9 mouse cellular contexts compared by ENCODE assay signal in the genomic region with DNA sequence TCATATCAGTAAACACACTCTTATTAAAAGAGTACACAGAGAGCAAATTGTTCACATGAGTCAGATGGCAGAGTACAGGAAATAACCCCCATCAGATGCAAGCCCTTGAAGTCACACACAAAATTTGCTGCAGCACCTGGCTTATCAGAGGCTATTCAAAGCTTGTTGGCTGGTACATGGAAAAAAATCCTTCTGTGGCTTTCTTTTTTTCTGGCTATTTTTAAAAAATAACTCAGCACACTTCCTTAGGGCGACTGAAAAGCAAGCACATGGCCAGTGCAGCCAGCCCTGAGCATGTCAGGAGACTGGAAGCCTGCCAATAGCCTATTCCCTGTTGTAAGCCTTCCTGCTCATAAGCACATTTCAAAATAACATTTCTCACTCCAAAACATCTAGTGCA. TPM values are rescaled to one million over a fixed set of nuclear protein-coding genes. Genes with fewer than 3 reads are reported as not detected.
A peak's percentile ranks its signal among the peaks of the same experiment; 100 is the strongest.
DNase-seq lines count a peak whose midpoint lies in the region; ATAC-seq and TF ChIP-seq lines count a peak whose summit lies in the region.
"Had no signal": no experiment of that assay in that cellular context is flagged by ENCODE, and none has a peak within 500 bp of the region (broad histone marks: within the 10 kb centered on the region; RNA-seq: fewer than 3 reads in every experiment).

No protein-coding gene starts in this region.

- intact Hi-C loops in heart, postnatal 36 days (cut with DNase I): loop anchor here (2.0 kb wide), 1 partner anchor 16 kb away; no protein-coding TSS in a partner anchor

- no peak overlapping the region for H3K4me3 ChIP-seq in midbrain, embryonic 16.5 days (ENCODE audit: low read depth, low read length)
- H3K4me3 ChIP-seq in midbrain, embryonic 13.5 days (replicated peaks): no peak overlapping the region
- no peak overlapping the region for H3K4me3 ChIP-seq in liver, postnatal 0 days (ENCODE audit: low read depth, low read length)
- H3K4me3 ChIP-seq: neural tube, embryonic 13.5 days had no signal

- H3K4me2 ChIP-seq in midbrain, embryonic 16.5 days (ENCODE audit: low read length): no peak overlapping the region
- no peak overlapping the region for H3K4me2 ChIP-seq in midbrain, embryonic 13.5 days (replicated peaks)
- H3K4me2 ChIP-seq in liver, postnatal 0 days (ENCODE audit: low read depth, low read length): no peak overlapping the region
- H3K4me2 ChIP-seq: neural tube, embryonic 13.5 days had no signal

- H3K9me3 ChIP-seq in midbrain, embryonic 16.5 days (replicated peaks; ENCODE audit: control insufficient read depth, low read length, poor library complexity, severe bottlenecking): no peaks in the 10 kb centered on the region
- no peaks in the 10 kb centered on the region for H3K9me3 ChIP-seq in midbrain, embryonic 13.5 days
- no peaks in the 10 kb centered on the region for H3K9me3 ChIP-seq in liver, postnatal 0 days (ENCODE audit: low read length)
- H3K9me3 ChIP-seq: neural tube, embryonic 13.5 days had no signal

- no peaks in the 10 kb centered on the region for H3K36me3 ChIP-seq in midbrain, embryonic 16.5 days (ENCODE audit: control insufficient read depth, insufficient read depth, low read length)
- no peaks in the 10 kb centered on the region for H3K36me3 ChIP-seq in midbrain, embryonic 13.5 days
- H3K36me3 ChIP-seq in liver, postnatal 0 days (replicated peaks; ENCODE audit: insufficient read depth, low read length): no peaks in the 10 kb centered on the region
- H3K36me3 ChIP-seq: neural tube, embryonic 13.5 days had no signal

- TF ChIP-seq CTCF in liver, postnatal 0 days (IDR thresholded peaks at IDR 0.05; ENCODE audit: low read depth): no peak

- WGBS in midbrain, embryonic 16.5 days: 19% methylated on average over 1 of the region's 1 CpGs
- 58% methylated on average over 1 of the region's 1 CpGs for WGBS in midbrain, embryonic 13.5 days
- 19% methylated on average over 1 of the region's 1 CpGs for WGBS in liver, postnatal 0 days (ENCODE audit: insufficient replicate concordance)

- H3K27me3 ChIP-seq in midbrain, embryonic 16.5 days (ENCODE audit: control insufficient read depth, insufficient read depth, low read depth, low read length): no peaks in the 10 kb centered on the region
- H3K27me3 ChIP-seq in midbrain, embryonic 13.5 days: no peaks in the 10 kb centered on the region
- no peaks in the 10 kb centered on the region for H3K27me3 ChIP-seq in liver, postnatal 0 days (ENCODE audit: insufficient read depth, low read length)
- H3K27me3 ChIP-seq: neural tube, embryonic 13.5 days had no signal

- peak; percentile 60 for DNase-seq in adrenal gland, postnatal 14 days
- peak; percentile 71 to 76 for DNase-seq in cerebellum, postnatal 14 days
- peak; percentile 32 to 54 for DNase-seq in heart, postnatal 36 days
- peak; percentile 47 for DNase-seq in lung, postnatal 10 days
- no peak for DNase-seq in spleen, postnatal 36 days (ENCODE audit: low spot score in 2 of 2)
- no peak for DNase-seq in liver, postnatal 0 days

- no peak overlapping the region for H3K27ac ChIP-seq in midbrain, embryonic 16.5 days (ENCODE audit: low read length)
- no peak overlapping the region for H3K27ac ChIP-seq in midbrain, embryonic 13.5 days
- no peak overlapping the region for H3K27ac ChIP-seq in liver, postnatal 0 days (ENCODE audit: low read depth)
- H3K27ac ChIP-seq: neural tube, embryonic 13.5 days had no signal

- no peak overlapping the region for H3K9ac ChIP-seq in midbrain, embryonic 16.5 days (ENCODE audit: low read depth, low read length)
- no peak overlapping the region for H3K9ac ChIP-seq in midbrain, embryonic 13.5 days (replicated peaks)
- no peak overlapping the region for H3K9ac ChIP-seq in liver, postnatal 0 days (replicated peaks)
- H3K9ac ChIP-seq: neural tube, embryonic 13.5 days had no signal

- no peak for TF ChIP-seq EP300 in liver, postnatal 0 days (IDR thresholded peaks at IDR 0.05; ENCODE audit: low read depth)

- peak; percentile 54; the same call in 1 of the 2 replicates for ATAC-seq in midbrain, embryonic 16.5 days
- no peak for ATAC-seq in midbrain, embryonic 13.5 days
- no peak for ATAC-seq in liver, postnatal 0 days

- no peaks in the 10 kb centered on the region for H3K4me1 ChIP-seq in midbrain, embryonic 16.5 days (ENCODE audit: control insufficient read depth, insufficient read depth, low read length)
- no peaks in the 10 kb centered on the region for H3K4me1 ChIP-seq in midbrain, embryonic 13.5 days (replicated peaks)
- no peaks in the 10 kb centered on the region for H3K4me1 ChIP-seq in liver, postnatal 0 days (ENCODE audit: insufficient read depth)
- H3K4me1 ChIP-seq: neural tube, embryonic 13.5 days had no signal

RNA-seq across cellular contexts. Expression of a gene that starts 18.6 kb away (rescaled TPM):
- 58.8 and 63.6 TPM in 2 replicates for polyA plus RNA-seq in midbrain, embryonic 16.5 days (2015; fragmentation: Nextera tagmentation; extraction: Ambion mirVana)
- 66.3 and 73.8 TPM in 2 replicates for polyA plus RNA-seq in midbrain, embryonic 13.5 days (2015; fragmentation: Nextera tagmentation; extraction: Ambion mirVana)
- total RNA-seq in adrenal gland, postnatal 14 days (2021): 36.6 and 37.7 TPM in 2 replicates
- 10 to 100 TPM; 28.8 to 31.8 TPM for total RNA-seq in heart, postnatal 36 days (2021)
- polyA plus RNA-seq in liver, postnatal 0 days (2015; fragmentation: Nextera tagmentation; extraction: Ambion mirVana): 13.9 and 14.0 TPM in 2 replicates

Comparison
In these comparisons a context has a peak if more than half of its experiments do, and no peak if none do; other contexts are left out.
1. DNase-seq: peak in adrenal gland, postnatal 14 days (single experiment), cerebellum, postnatal 14 days (2 of 2), heart, postnatal 36 days (2 of 2) and lung, postnatal 10 days (single experiment); none in spleen, postnatal 36 days (0 of 2) and liver, postnatal 0 days (single experiment).